Mouse (Mus musculus): ENCODE results near the gene Rccd1.

Rccd1 gene

GRCm38 (mm10) chr7:80324043-80324815, at the start of gene Rccd1:
Gene Rccd1 (minus strand): TSS chr7:80324454.
- peak; percentile 90 for DNase-seq

GRCm38 (mm10) chr7:80373850-80374249, 49.6 kb upstream of the Rccd1 start:
- DNase-seq: peak; percentile 48 to 60

GRCm38 (mm10) chr7:80373352-80373751, 49.1 kb upstream of the Rccd1 start:
- no peak for DNase-seq

GRCm38 (mm10) chr7:80372667-80373066, 48.4 kb upstream of the Rccd1 start:
- DNase-seq: peak; percentile 44 to 64

GRCm38 (mm10) chr7:80372166-80372565, 47.9 kb upstream of the Rccd1 start:
- no peak for DNase-seq

GRCm38 (mm10) chr7:80371041-80371751, 46.9 kb upstream of the Rccd1 start, which contains the start of gene Man2a2:
Gene Man2a2 (minus strand): TSS chr7:80371375.
- DNase-seq: peak; percentile 87 to 91

GRCm38 (mm10) chr7:80370649-80371040, 46.4 kb upstream of the Rccd1 start:
- DNase-seq: peak; percentile 86 to 90

GRCm38 (mm10) chr7:80369967-80370431, 45.7 kb upstream of the Rccd1 start:
- no peak for DNase-seq

- DNase-seq: no peak
These were observed 45.2 kb upstream of the Rccd1 start for GRCm38 (mm10) chr7:80369461-80369860.

- peak in 1 of 2 experiments; percentile 23 for DNase-seq
These were observed 44.6 kb upstream of the Rccd1 start for GRCm38 (mm10) chr7:80368635-80369421.

GRCm38 (mm10) chr7:80368009-80368408, 43.8 kb upstream of the Rccd1 start:
- no peak for DNase-seq

GRCm38 (mm10) chr7:80367232-80367631, 43.0 kb upstream of the Rccd1 start:
- DNase-seq: no peak

GRCm38 (mm10) chr7:80365759-80366158, 41.5 kb upstream of the Rccd1 start:
- no peak for DNase-seq

- DNase-seq: no peak
These were observed 36.2 kb upstream of the Rccd1 start for GRCm38 (mm10) chr7:80360435-80360834.

- no peak for DNase-seq
These were observed 33.8 kb upstream of the Rccd1 start for GRCm38 (mm10) chr7:80358039-80358438.

GRCm38 (mm10) chr7:80357156-80357555, 32.9 kb upstream of the Rccd1 start:
- no peak for DNase-seq

- DNase-seq: no peak
These were observed 32.1 kb upstream of the Rccd1 start for GRCm38 (mm10) chr7:80356351-80356750.

GRCm38 (mm10) chr7:80352920-80353319, 28.7 kb upstream of the Rccd1 start:
- no peak for DNase-seq

GRCm38 (mm10) chr7:80350808-80351207, 26.6 kb upstream of the Rccd1 start:
- DNase-seq: no peak

- no peak for DNase-seq
These were observed 23.7 kb upstream of the Rccd1 start for GRCm38 (mm10) chr7:80347670-80348586.

- no peak for DNase-seq
These were observed 22.6 kb upstream of the Rccd1 start for GRCm38 (mm10) chr7:80346830-80347229.

GRCm38 (mm10) chr7:80346173-80346572, 21.9 kb upstream of the Rccd1 start:
- no peak for DNase-seq

All from thymus, postnatal 36 days (tissue).